In genomic region chr3:129878405-129879021, GRCm38 (mm10) we compare ENCODE assay signal across 8 mouse cellular contexts. TPM values are rescaled to one million over a fixed set of nuclear protein-coding genes. Genes with fewer than 3 reads are reported as not detected.
A peak's percentile ranks its signal among the peaks of the same experiment; 100 is the strongest.
DNase-seq lines count a peak whose midpoint lies in the region; ATAC-seq lines count a peak whose summit lies in the region.

Gene Pla2g12a, plus strand, starts transcription at chr3:129878606.

- H3K27me3 ChIP-seq in hindbrain, embryonic 11.5 days (ENCODE audit: control insufficient read depth, insufficient read depth, low read length), result no peaks in the 10 kb centered on the region
- no peaks in the 10 kb centered on the region for H3K27me3 ChIP-seq in lung, embryonic 16.5 days (ENCODE audit: control insufficient read depth, insufficient read depth, low read depth, low read length)

- H3K9me3 ChIP-seq in hindbrain, embryonic 11.5 days (ENCODE audit: control insufficient read depth, low read length), result no peaks in the 10 kb centered on the region
- no peaks in the 10 kb centered on the region for H3K9me3 ChIP-seq in lung, embryonic 16.5 days (ENCODE audit: control insufficient read depth, low read length)

- H3K4me1 ChIP-seq in hindbrain, embryonic 11.5 days (replicated peaks; ENCODE audit: control insufficient read depth, insufficient read depth, low read length), result no peaks in the 10 kb centered on the region; the same call in 1 of the 2 replicates
- H3K4me1 ChIP-seq in lung, embryonic 16.5 days (replicated peaks; ENCODE audit: control insufficient read depth, insufficient read depth, low read length), result peaks cover 9% of the 10 kb centered on the region; the same call in 1 of the 2 replicates

- H3K4me2 ChIP-seq in hindbrain, embryonic 11.5 days (replicated peaks; ENCODE audit: low read depth, low read length), result peak within 1 kb of the TSS; percentile 76
- peak within 1 kb of the TSS; percentile 95 for H3K4me2 ChIP-seq in lung, embryonic 16.5 days (ENCODE audit: low read depth, low read length)

- no peaks in the 10 kb centered on the region for H3K36me3 ChIP-seq in hindbrain, embryonic 11.5 days (ENCODE audit: control insufficient read depth, insufficient read depth, low read length)
- H3K36me3 ChIP-seq in lung, embryonic 16.5 days (ENCODE audit: control insufficient read depth, insufficient read depth, low read length), result no peaks in the 10 kb centered on the region

- H3K27ac ChIP-seq in hindbrain, embryonic 11.5 days (ENCODE audit: low read depth, low read length), result peak within 1 kb of the TSS; percentile 78
- H3K27ac ChIP-seq in lung, embryonic 16.5 days (ENCODE audit: low read length), result peak within 1 kb of the TSS; percentile 66

- peak; percentile 96 for ATAC-seq in hindbrain, embryonic 11.5 days (ENCODE audit: low FRiP score)
- ATAC-seq in lung, embryonic 16.5 days (ENCODE audit: low read depth), result peak; percentile 89

- H3K9ac ChIP-seq in hindbrain, embryonic 11.5 days (ENCODE audit: low read depth, low read length), result peak within 1 kb of the TSS; percentile 55
- H3K9ac ChIP-seq in lung, embryonic 16.5 days (ENCODE audit: low read length), result peak within 1 kb of the TSS; percentile 79

- under 1% methylated on average over 63 of the region's 66 CpGs for WGBS in hindbrain, embryonic 11.5 days
- under 1% methylated on average over 54 of the region's 66 CpGs for WGBS in lung, embryonic 16.5 days

- DNase-seq in NIH3T3 (ENCODE audit: low read depth), result peak; percentile 93
- DNase-seq in cerebellum, postnatal 10 days, result peak; percentile 97 to 98
- peak; percentile 85 to 93 for DNase-seq in frontal cortex, postnatal 10 days (ENCODE audit: low spot score in 2 of 2)
- peak; percentile 96 for DNase-seq in hindbrain, embryonic 11.5 days (ENCODE audit: low spot score)
- peak; percentile 89 for DNase-seq in layer of hippocampus, adult 9-11 months
- peak; percentile 73 for DNase-seq in ovary, postnatal 10 days (ENCODE audit: low spot score)
- DNase-seq in thymus, postnatal 0 days (ENCODE audit: low spot score), result peak; percentile 92

- H3K4me3 ChIP-seq in hindbrain, embryonic 11.5 days (ENCODE audit: low read depth, low read length), result peak within 1 kb of the TSS; percentile 53
- H3K4me3 ChIP-seq in lung, embryonic 16.5 days (ENCODE audit: low read length), result peak within 1 kb of the TSS; percentile 73

RNA-seq across cellular contexts. Expression of gene Pla2g12a, which starts in this region (rescaled TPM):
- 23.9 and 24.6 TPM in 2 replicates for polyA plus RNA-seq in hindbrain, embryonic 11.5 days (2014; fragmentation: Nextera tagmentation; extraction: Ambion mirVana)
- 38.0 and 38.5 TPM in 2 replicates for polyA plus RNA-seq in lung, embryonic 16.5 days (2015; fragmentation: Nextera tagmentation; extraction: Ambion mirVana)
- 71.7 and 77.5 TPM in 2 replicates for polyA plus RNA-seq in thymus, postnatal 0 days (2015; fragmentation: Nextera tagmentation; extraction: Ambion mirVana)

Comparison
In these comparisons a context has a peak if more than half of its experiments do, and no peak if none do; other contexts are left out.
1. Peak in every context shown above with its lines: DNase-seq, ATAC-seq, H3K4me3 ChIP-seq and H3K27ac ChIP-seq.